Mouse (Mus musculus) monocyte, adult 59 days (primary cell): ENCODE data around the gene Eif4a1. TPM values are rescaled to one million over a fixed set of nuclear protein-coding genes. Genes with fewer than 3 reads are reported as not detected.

Experiments used
- total RNA-seq, 2 experiments: library from RNA; stranded (reverse); gene quantifications; one replicate each; pipeline ENCODE4 v1.2.4; 2023

Gene Eif4a1
- total RNA-seq, result 100 to 1,000 TPM; 892 to 975 TPM

DNA sequence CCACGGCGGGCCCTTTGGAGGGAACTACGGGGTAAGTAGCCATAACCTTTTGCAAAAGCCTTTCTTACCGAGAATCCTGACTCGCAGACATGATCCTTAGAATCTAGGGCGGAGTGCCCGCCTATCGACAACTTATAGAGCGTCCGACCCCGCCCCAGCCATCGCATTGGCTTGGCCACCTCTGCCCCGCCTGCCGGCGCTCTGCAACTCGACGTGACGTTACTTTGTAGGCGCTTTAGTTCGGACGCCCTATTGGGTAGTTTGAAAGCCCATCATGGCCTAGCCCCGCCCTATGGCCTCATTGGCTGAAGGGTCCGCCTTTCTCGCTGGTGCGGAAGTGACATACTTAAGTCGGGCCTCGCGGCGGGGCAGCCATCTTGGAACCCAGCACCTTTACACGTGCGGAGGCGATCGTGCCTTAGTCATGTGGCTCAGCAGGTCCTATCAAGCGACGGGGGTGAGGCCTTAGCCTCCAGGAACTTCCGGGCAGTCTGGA is at the start of gene Eif4a1:
Eif4a1 (minus strand) TSS at position 213 of the 496 bp plus-strand sequence.

DNA sequence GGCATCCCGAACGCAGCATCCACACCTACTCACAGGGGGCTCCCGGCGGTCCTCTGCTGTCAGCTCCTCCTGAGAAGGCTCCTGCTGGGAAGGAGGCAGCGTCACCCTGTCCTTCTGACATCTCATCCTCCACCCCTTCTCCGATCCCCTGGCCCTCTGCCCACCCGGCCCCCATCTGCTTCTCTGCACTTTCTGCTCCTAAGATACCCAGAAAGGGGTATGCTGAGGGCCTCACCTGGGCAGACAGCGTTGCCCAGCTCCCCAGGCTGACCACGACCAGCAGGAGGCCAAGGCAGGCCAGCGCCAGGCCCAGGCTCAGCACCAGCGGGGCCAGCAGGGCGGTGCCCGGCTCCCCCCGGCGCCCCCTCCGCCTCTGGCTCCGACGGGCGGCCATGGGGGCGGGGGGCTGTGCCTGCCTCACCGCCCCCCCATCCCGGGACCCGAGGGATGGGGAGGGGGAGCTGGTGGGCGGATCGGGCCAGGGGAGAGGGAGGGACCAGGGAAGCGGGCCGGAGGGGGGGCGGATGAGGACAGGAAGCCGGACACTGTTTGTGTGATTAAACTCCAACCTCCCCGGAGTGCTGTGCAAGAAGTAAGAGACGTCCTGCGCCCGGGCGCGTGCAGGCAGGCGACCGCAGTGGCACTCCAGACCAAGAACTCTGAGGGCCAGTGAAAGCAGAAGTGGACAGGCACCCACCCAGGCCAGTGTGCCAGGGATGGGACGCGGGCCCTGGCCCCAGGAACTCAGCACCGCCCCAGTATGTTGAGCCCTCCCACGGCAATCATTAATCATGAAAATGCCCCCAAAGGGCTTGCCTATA is 23.3 kb upstream of the Eif4a1 start, which contains the start of the genes Tnfsf12 and Tnfsfm13:
Tnfsf12 (minus strand) TSS at position 489 of the 821 bp plus-strand sequence.
Tnfsfm13 (minus strand) TSS at position 738 of the 821 bp plus-strand sequence.

GRCm38 (mm10) chr11:69685526-69686148 is 13.4 kb upstream of the Eif4a1 start, which contains the start of gene Tnfsf13:
Tnfsf13 (minus strand) TSS chr11:69685784.

GRCm38 (mm10) chr11:69681314-69682208 is 9.3 kb upstream of the Eif4a1 start, which contains the start of gene Senp3:
Senp3 (minus strand) TSS chr11:69682084.

GRCm38 (mm10) chr11:69665961-69666664 is 6.1 kb downstream of the Eif4a1 start, which contains the start of gene Cd68:
Cd68 (minus strand) TSS chr11:69666153.

GRCm38 (mm10) chr11:69662213-69662966 is 9.8 kb downstream of the Eif4a1 start, which contains the start of gene Mpdu1:
Mpdu1 (minus strand) TSS chr11:69662642.

GRCm38 (mm10) chr11:69655264-69656064 is 16.8 kb downstream of the Eif4a1 start, which contains the start of gene Sox15:
Sox15 (plus strand) TSS chr11:69655314.

GRCm38 (mm10) chr11:69632284-69633089 is 39.7 kb downstream of the Eif4a1 start, which contains the start of gene Fxr2:
Fxr2 (plus strand) TSS chr11:69632990.

DNA sequence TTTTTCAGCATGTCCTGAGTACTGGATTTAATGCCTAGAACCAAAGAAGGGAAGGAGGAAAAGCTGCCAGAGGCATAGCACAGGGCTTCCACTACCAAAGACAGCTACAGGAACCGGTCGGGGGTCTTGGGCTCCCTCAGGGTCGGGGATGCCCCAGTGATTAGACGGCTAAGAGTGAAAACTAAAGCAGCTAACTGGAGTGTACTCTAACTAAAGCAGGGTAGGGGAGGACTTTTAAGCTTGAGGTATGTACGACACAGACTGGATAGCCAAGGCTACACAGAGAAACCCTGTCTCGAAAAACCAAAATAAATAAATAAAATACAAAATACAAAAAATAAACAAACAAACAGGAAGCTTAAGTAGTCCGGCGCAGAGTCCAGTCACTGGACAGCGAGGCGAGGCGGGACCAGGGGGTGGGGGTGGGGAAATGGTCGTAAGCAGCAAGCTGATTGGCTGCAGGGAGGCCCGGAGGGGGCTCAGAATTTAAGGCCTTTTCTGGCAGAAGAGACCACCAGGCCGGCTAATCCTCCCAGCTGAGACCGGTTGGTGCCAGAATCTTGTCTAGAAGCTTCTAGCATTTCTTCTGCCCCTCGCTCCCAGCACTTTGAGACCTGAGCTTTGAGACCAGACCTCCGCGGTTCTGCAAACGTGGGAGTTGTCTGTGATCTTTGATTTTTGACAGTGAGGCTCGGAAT is 50.5 kb downstream of the Eif4a1 start, which contains the start of gene Sat2:
Sat2 (plus strand) TSS at position 454 of the 698 bp plus-strand sequence.

DNA sequence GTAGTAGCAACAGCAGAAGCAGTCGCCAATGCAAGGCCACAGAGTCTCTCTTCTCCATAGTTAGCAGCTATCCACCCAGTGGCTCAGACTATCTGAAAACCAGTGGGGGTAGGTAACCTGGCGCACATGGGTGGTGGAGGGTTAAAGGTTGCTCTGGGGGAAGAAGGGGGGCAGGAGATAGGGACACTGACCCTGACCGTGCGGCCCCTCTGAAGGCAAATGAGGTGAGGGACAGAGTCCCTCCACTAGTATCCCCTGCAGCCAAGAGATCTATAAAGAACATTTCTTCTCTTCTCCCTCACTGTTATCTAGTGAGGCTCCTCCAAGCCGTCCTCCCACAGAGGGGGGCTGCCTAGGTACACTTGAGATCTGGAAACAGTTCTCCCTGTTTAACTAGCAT is 54.4 kb downstream of the Eif4a1 start, which contains the start of gene Shbg:
Shbg (minus strand) TSS at position 101 of the 400 bp plus-strand sequence.

Other genes starting within 250 kb of the Eif4a1 start
- 10 to 100 TPM; 35.0 to 38.9 TPM for gene Dnah2, start 123.3 kb downstream of the Eif4a1 start, total RNA-seq
- gene Efnb3, start 112.2 kb downstream of the Eif4a1 start, total RNA-seq, result under 1 TPM; 0.63 to 0.70 TPM
- gene Wrap53, start 92.2 kb downstream of the Eif4a1 start, total RNA-seq, result 1 to 10 TPM; 6.8 to 8.1 TPM
- gene Trp53, start 92.1 kb downstream of the Eif4a1 start, total RNA-seq, result 10 to 100 TPM; 79.2 to 81.1 TPM
- under 1 TPM in 1 of 2 experiments, not detected in 1; 0.24 TPM for gene Atp1b2, start 66.5 kb downstream of the Eif4a1 start, total RNA-seq
- not detected for gene Shbg, start 54.5 kb downstream of the Eif4a1 start, total RNA-seq
- gene Sat2, start 50.4 kb downstream of the Eif4a1 start, total RNA-seq, result 1 to 10 TPM in 1 of 2 experiments, not detected in 1; 1.8 TPM
- 10 to 100 TPM; 68.3 to 68.4 TPM for gene Fxr2, start 39.4 kb downstream of the Eif4a1 start, total RNA-seq
- under 1 TPM in 1 of 2 experiments, not detected in 1; 0.64 TPM for gene Sox15, start 17.1 kb downstream of the Eif4a1 start, total RNA-seq
- gene Mpdu1, start 9.8 kb downstream of the Eif4a1 start, total RNA-seq, result 10 to 100 TPM; 73.1 to 74.9 TPM
- 100 to 1,000 TPM; 685 to 696 TPM for gene Cd68, start 6.3 kb downstream of the Eif4a1 start, total RNA-seq
- 100 to 1,000 TPM; 109 to 116 TPM for gene Senp3, start 9.7 kb upstream of the Eif4a1 start, total RNA-seq
- gene Tnfsf13, start 13.4 kb upstream of the Eif4a1 start, total RNA-seq, result 10 to 100 TPM; 63.1 to 66.0 TPM
- 10 to 100 TPM; 66.6 to 77.0 TPM for gene Tnfsf12, start 23.4 kb upstream of the Eif4a1 start, total RNA-seq
- gene Tnfsfm13, start 23.7 kb upstream of the Eif4a1 start, total RNA-seq, result 10 to 100 TPM; 23.6 to 27.1 TPM
- 100 to 1,000 TPM; 114 to 142 TPM for gene Polr2a, start 86.2 kb upstream of the Eif4a1 start, total RNA-seq
- not detected for gene Slc35g3, start 89.5 kb upstream of the Eif4a1 start, total RNA-seq
- 10 to 100 TPM; 16.0 to 20.0 TPM for gene Zbtb4, start 93.5 kb upstream of the Eif4a1 start, total RNA-seq
- gene Chrnb1, start 123.5 kb upstream of the Eif4a1 start, total RNA-seq, result under 1 TPM; 0.45 to 0.49 TPM
- 1 to 10 TPM in 1 of 2 experiments, under 1 TPM in 1; 0.76 to 1.3 TPM for gene Fgf11, start 129.4 kb upstream of the Eif4a1 start, total RNA-seq
- not detected for gene Tmem102, start 133.2 kb upstream of the Eif4a1 start, total RNA-seq
- gene Gm39566, start 142.9 kb upstream of the Eif4a1 start, total RNA-seq, result not detected
- not detected for gene Spem2, start 146.0 kb upstream of the Eif4a1 start, total RNA-seq
- not detected for gene Spem1, start 149.8 kb upstream of the Eif4a1 start, total RNA-seq
- 1 to 10 TPM; 1.9 to 2.6 TPM for gene Nlgn2, start 165.4 kb upstream of the Eif4a1 start, total RNA-seq
- gene Tmem256, start 166.1 kb upstream of the Eif4a1 start, total RNA-seq, result 100 to 1,000 TPM; 100 to 117 TPM
- 10 to 100 TPM; 39.8 to 43.6 TPM for gene Plscr3, start 174.0 kb upstream of the Eif4a1 start, total RNA-seq
- not detected for gene Tnk1, start 186.3 kb upstream of the Eif4a1 start, total RNA-seq
- not detected for gene Tmem95, start 205.6 kb upstream of the Eif4a1 start, total RNA-seq
- gene Kctd11, start 209.0 kb upstream of the Eif4a1 start, total RNA-seq, result 1 to 10 TPM; 6.0 TPM
- gene Acap1, start 223.1 kb upstream of the Eif4a1 start, total RNA-seq, result 10 to 100 TPM; 10.4 to 12.2 TPM
- gene 2810408A11Rik, start 228.6 kb upstream of the Eif4a1 start, total RNA-seq, result under 1 TPM; 0.31 to 0.49 TPM
- gene Neurl4, start 228.6 kb upstream of the Eif4a1 start, total RNA-seq, result 10 to 100 TPM; 30.0 to 30.4 TPM
- 100 to 1,000 TPM; 110 to 112 TPM for gene Gps2, start 241.5 kb upstream of the Eif4a1 start, total RNA-seq
- 100 to 1,000 TPM; 407 to 410 TPM for gene Eif5a, start 249.5 kb upstream of the Eif4a1 start, total RNA-seq